Mouse (Mus musculus): ENCODE measurements around the gene Hist1h2ak. TPM values are rescaled to one million over a fixed set of nuclear protein-coding genes. Genes with fewer than 3 reads are reported as not detected.
"Not testable (repeated sequence)": the region's sequence is repeated elsewhere in the genome, so short reads cannot be mapped to it uniquely, and the experiment has no call there.

Hist1h2ak gene
- 141 and 258 TPM in 2 replicates for total RNA-seq (2015)
- total RNA-seq (2017), result 1,551 and 1,637 TPM in 2 replicates

- peak; percentile 81 for ATAC-seq (ENCODE audit: poor library complexity, severe bottlenecking)
Measured at GRCm38 (mm10) chr13:21753524-21754285, at the start of gene Hist1h2ak, which contains the start of gene Hist1h2bn. Hist1h2ak (minus strand) TSS chr13:21753827. Hist1h2bn (plus strand) TSS chr13:21754123.

- peak; percentile 96 for ATAC-seq (ENCODE audit: poor library complexity, severe bottlenecking)
Measured at GRCm38 (mm10) chr13:21803058-21803457, 49.4 kb upstream of the Hist1h2ak start.

GRCm38 (mm10) chr13:21797163-21797562 is 43.5 kb upstream of the Hist1h2ak start:
- ATAC-seq (ENCODE audit: poor library complexity, severe bottlenecking), result peak; percentile 87

GRCm38 (mm10) chr13:21795584-21795983 is 42.0 kb upstream of the Hist1h2ak start:
- ATAC-seq (ENCODE audit: poor library complexity, severe bottlenecking), result no peak

GRCm38 (mm10) chr13:21790601-21791283 is 37.1 kb upstream of the Hist1h2ak start:
- ATAC-seq (ENCODE audit: poor library complexity, severe bottlenecking), result no peak

- ATAC-seq (ENCODE audit: poor library complexity, severe bottlenecking), result no peak
Measured at GRCm38 (mm10) chr13:21789925-21790324, 36.3 kb upstream of the Hist1h2ak start.

GRCm38 (mm10) chr13:21787760-21788593 is 34.4 kb upstream of the Hist1h2ak start:
- ATAC-seq (ENCODE audit: poor library complexity, severe bottlenecking), result no peak

GRCm38 (mm10) chr13:21786899-21787629 is 33.4 kb upstream of the Hist1h2ak start, which contains the start of the genes Hist1h2an and Hist1h2bp:
Hist1h2an (minus strand) TSS chr13:21787218.
Hist1h2bp (plus strand) TSS chr13:21787461.
- peak; percentile 90 for ATAC-seq (ENCODE audit: poor library complexity, severe bottlenecking)

GRCm38 (mm10) chr13:21786189-21786898 is 32.7 kb upstream of the Hist1h2ak start:
- ATAC-seq (ENCODE audit: poor library complexity, severe bottlenecking), result no peak

- ATAC-seq (ENCODE audit: poor library complexity, severe bottlenecking), result no peak
Measured at GRCm38 (mm10) chr13:21784311-21784710, 30.7 kb upstream of the Hist1h2ak start.

GRCm38 (mm10) chr13:21783734-21784161 is 30.1 kb upstream of the Hist1h2ak start:
- ATAC-seq (ENCODE audit: poor library complexity, severe bottlenecking), result no peak

GRCm38 (mm10) chr13:21783255-21783617 is 29.6 kb upstream of the Hist1h2ak start, which contains the start of gene Hist1h3i:
Hist1h3i (minus strand) TSS chr13:21783370.
- ATAC-seq (ENCODE audit: poor library complexity, severe bottlenecking), result peak; percentile 44

- not testable (repeated sequence) for ATAC-seq (ENCODE audit: poor library complexity, severe bottlenecking)
Measured at GRCm38 (mm10) chr13:21782361-21783254, 29.0 kb upstream of the Hist1h2ak start.

- no peak for ATAC-seq (ENCODE audit: poor library complexity, severe bottlenecking)
Measured at GRCm38 (mm10) chr13:21781639-21782038, 28.0 kb upstream of the Hist1h2ak start.

- ATAC-seq (ENCODE audit: poor library complexity, severe bottlenecking), result no peak
Measured at GRCm38 (mm10) chr13:21781021-21781555, 27.5 kb upstream of the Hist1h2ak start.

- ATAC-seq (ENCODE audit: poor library complexity, severe bottlenecking), result peak; percentile 45
Measured at GRCm38 (mm10) chr13:21779767-21780731, 26.4 kb upstream of the Hist1h2ak start, which contains the start of gene Hist1h1b. Hist1h1b (minus strand) TSS chr13:21780625.
